Mouse (Mus musculus) erythroid progenitor cell, adult 5-6 weeks (primary cell): ENCODE measurements around the gene Rnf11. TPM values are rescaled to one million over a fixed set of nuclear protein-coding genes. Genes with fewer than 3 reads are reported as not detected.
"Not testable (repeated sequence)": the region's sequence is repeated elsewhere in the genome, so short reads cannot be mapped to it uniquely, and the experiment has no call there.

ENCODE experiments used
- ATAC-seq: replicated peaks from 2 replicates; pipeline ENCODE4 v1.8.0; 2016; ENCODE audit warnings: moderate number of reproducible peaks, mild to moderate bottlenecking, moderate TSS enrichment, inconsistent platforms; ENCODE audit not compliant: poor library complexity, low FRiP score, severe bottlenecking
- total RNA-seq, 2 experiments: library from RNA; stranded (forward) in 1 of 2; stranded (reverse) in 1 of 2; fragments of 150-400 nt in 1 of 2; fragments of 186-747, 209-891 nt in 1 of 2; gene quantifications; 2 replicates each; pipeline versions ENCODE4 v1.2.3 to v1.2.4; 2015 to 2017; ENCODE audit warnings: low replicate concordance in 2 of 2

The Rnf11 gene
- total RNA-seq, 2 experiments from 2014 or later, result 74.2 to 96.1 TPM

GRCm38 (mm10) chr4:109420138-109420795, 64.3 kb downstream of the Rnf11 start:
- ATAC-seq, result no peak

- ATAC-seq, result no peak
Measured at GRCm38 (mm10) chr4:109419563-109419962, 65.0 kb downstream of the Rnf11 start.

- ATAC-seq, result no peak
Measured at GRCm38 (mm10) chr4:109419017-109419416, 65.5 kb downstream of the Rnf11 start.

GRCm38 (mm10) chr4:109417998-109418397, 66.5 kb downstream of the Rnf11 start:
- no peak for ATAC-seq

- ATAC-seq, result no peak
Measured at GRCm38 (mm10) chr4:109412233-109412632, 72.3 kb downstream of the Rnf11 start.

GRCm38 (mm10) chr4:109411377-109411967, 73.1 kb downstream of the Rnf11 start:
- ATAC-seq, result peak; percentile 49

GRCm38 (mm10) chr4:109410681-109411376, 73.7 kb downstream of the Rnf11 start:
- ATAC-seq, result peak; percentile 80

GRCm38 (mm10) chr4:109407701-109408485, 76.6 kb downstream of the Rnf11 start:
- ATAC-seq, result no peak

GRCm38 (mm10) chr4:109407176-109407520, 77.4 kb downstream of the Rnf11 start:
- ATAC-seq, result no peak

- peak; percentile 28 for ATAC-seq
Measured at GRCm38 (mm10) chr4:109406486-109407175, 77.9 kb downstream of the Rnf11 start, which contains the start of gene Ttc39a. Gene Ttc39a (plus strand): TSS chr4:109406623.

GRCm38 (mm10) chr4:109406054-109406485, 78.5 kb downstream of the Rnf11 start:
- peak; percentile 79 for ATAC-seq

- ATAC-seq, result no peak
Measured at GRCm38 (mm10) chr4:109405415-109405814, 79.1 kb downstream of the Rnf11 start.

GRCm38 (mm10) chr4:109404908-109405307, 79.6 kb downstream of the Rnf11 start:
- ATAC-seq, result not testable (repeated sequence)

GRCm38 (mm10) chr4:109401176-109401689, 83.3 kb downstream of the Rnf11 start:
- ATAC-seq, result no peak

Other genes with a start within 250 kb of the Rnf11 start
- gene Eps15, start 204.5 kb downstream of the Rnf11 start, total RNA-seq (2015; ENCODE audit: low replicate concordance), result 121 and 126 TPM in 2 replicates
- gene Eps15, start 204.5 kb downstream of the Rnf11 start, total RNA-seq (2017; ENCODE audit: low replicate concordance), result 137 and 170 TPM in 2 replicates
- 5.0 and 14.4 TPM in 2 replicates for gene Ttc39a, start 78.1 kb downstream of the Rnf11 start, total RNA-seq (2015; ENCODE audit: low replicate concordance)
- 3.9 and 29.2 TPM in 2 replicates for gene Ttc39a, start 78.1 kb downstream of the Rnf11 start, total RNA-seq (2017; ENCODE audit: low replicate concordance)
- gene 4930522H14Rik, start 46.6 kb upstream of the Rnf11 start, total RNA-seq (2015; ENCODE audit: low replicate concordance), result not detected in 2 replicates
- not detected in 2 replicates for gene 4930522H14Rik, start 46.6 kb upstream of the Rnf11 start, total RNA-seq (2017; ENCODE audit: low replicate concordance)
- gene Cdkn2c, start 182.5 kb upstream of the Rnf11 start, total RNA-seq (2015; ENCODE audit: low replicate concordance), result 190 and 219 TPM in 2 replicates
- gene Cdkn2c, start 182.5 kb upstream of the Rnf11 start, total RNA-seq (2017; ENCODE audit: low replicate concordance), result 196 and 225 TPM in 2 replicates
- gene Faf1, start 191.9 kb upstream of the Rnf11 start, total RNA-seq (2015; ENCODE audit: low replicate concordance), result 50.8 and 68.3 TPM in 2 replicates
- gene Faf1, start 191.9 kb upstream of the Rnf11 start, total RNA-seq (2017; ENCODE audit: low replicate concordance), result 78.3 and 105 TPM in 2 replicates